Mouse (Mus musculus) testis, postnatal 14 days (tissue): ENCODE data around the gene Prr13.

ENCODE experiments used
- DNase-seq: peaks from one replicate; pipeline ENCODE4 v3.0.0; 2021; ENCODE audit warnings: low spot score

Gene Prr13

GRCm38 (mm10) chr15:102458904-102459317 lies at the start of gene Prr13:
Gene Prr13 (plus strand): TSS chr15:102459028.
- DNase-seq: peak; percentile 84

GRCm38 (mm10) chr15:102409286-102409685 lies 49.5 kb upstream of the Prr13 start:
- DNase-seq: no peak

DNA sequence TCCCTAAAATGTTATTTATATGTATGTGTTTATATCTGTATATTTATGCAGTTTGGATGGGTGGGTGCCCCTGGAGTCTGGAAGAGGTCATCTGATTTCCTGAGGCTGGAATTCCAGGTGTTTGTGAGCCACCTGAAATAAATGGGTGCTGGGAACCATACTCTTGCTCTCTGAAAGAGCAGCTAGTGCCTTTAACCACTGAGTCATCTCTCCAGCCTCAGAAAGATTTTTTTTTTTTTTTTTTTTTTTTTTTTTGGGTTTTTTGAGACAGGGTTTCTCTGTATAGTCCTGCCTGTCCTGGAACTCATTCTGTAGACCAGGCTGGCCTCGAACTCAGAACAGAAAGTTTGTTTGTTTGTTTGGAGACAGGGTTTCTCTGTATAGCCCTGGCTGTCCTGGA lies 47.8 kb upstream of the Prr13 start:
- DNase-seq: no peak

- DNase-seq: no peak
Observed at GRCm38 (mm10) chr15:102413687-102414086, 45.1 kb upstream of the Prr13 start.

- no peak for DNase-seq
Observed at GRCm38 (mm10) chr15:102417524-102417923, 41.3 kb upstream of the Prr13 start.

- no peak for DNase-seq
Observed at GRCm38 (mm10) chr15:102420986-102421385, 37.8 kb upstream of the Prr13 start.

DNA sequence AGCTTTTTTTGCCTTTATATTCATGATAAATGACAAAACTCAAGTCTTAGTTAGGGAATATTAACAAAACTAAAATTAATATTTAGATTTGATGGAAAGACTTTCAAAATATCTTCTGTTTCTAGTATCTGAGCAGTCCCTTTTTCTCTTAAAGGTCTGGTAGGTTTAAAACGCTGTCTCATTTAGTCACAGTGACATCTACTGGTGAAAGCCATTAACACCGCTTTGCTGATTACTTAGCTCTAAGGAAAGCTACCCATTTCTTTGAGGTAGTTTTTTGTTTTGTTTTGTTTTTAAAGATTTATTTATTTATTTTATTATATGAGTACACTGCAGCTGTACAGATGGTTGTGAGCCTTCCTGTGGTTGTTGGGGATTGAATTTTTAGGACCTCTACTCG lies 37.4 kb upstream of the Prr13 start:
- no peak for DNase-seq

GRCm38 (mm10) chr15:102423602-102424240 lies 35.1 kb upstream of the Prr13 start:
- no peak for DNase-seq

DNA sequence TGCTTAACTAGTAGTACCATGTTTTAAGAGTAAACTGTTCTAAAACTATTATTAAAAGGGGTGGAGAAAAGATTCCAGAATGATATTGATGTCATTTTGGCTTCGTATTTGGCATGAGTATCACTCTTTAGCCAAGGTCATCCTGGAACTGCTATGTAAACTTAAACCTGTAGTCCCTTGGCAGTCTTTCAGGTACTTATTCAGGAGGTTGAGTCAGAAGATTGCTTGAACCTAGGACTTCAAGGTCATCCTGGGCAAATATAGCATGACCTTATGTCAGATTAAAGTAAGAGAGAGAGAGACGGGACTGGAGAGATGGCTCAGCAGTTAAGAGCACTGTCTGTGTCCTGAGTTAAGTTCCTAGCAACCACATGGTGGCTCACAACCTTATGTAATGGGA lies 34.2 kb upstream of the Prr13 start:
- no peak for DNase-seq

DNA sequence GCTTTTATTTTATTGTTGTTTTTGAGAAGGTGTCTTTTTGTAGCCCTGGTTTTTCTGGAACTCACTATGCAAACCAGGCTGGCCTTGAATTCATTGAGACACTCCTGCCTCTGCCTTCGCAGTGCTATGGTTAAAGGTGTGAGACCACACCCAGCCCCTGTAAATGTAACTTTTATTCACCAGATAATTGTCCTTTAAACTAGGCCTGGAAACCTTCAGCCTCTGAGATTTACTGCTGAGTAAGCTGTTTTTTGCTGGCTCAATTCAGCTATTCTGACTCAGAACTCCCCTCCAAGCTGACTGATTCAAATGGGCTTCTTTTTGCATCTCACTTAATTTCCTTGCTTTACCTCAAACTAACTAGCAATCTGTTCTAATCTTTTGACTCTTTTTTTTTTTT lies 31.9 kb upstream of the Prr13 start:
- no peak for DNase-seq

DNA sequence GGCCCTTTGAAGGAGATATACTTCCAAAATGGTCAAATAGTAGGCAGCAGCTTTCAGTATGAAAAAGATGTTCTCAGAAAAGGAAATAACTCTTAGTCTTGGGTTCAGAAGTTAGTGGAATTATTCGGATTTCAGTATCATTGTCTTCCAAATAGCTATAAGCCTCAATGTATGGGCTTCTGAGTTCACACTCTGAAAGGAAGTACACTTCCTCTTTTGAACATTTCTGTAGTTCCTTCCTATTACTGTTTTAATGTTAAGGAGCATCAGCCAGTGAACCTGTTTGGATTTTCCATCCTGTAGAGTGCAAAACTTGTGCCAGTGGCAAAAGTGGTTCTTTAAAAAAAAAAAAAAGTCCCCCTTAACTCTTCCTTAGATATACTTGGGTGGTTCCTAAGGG lies 26.8 kb upstream of the Prr13 start:
- no peak for DNase-seq

DNA sequence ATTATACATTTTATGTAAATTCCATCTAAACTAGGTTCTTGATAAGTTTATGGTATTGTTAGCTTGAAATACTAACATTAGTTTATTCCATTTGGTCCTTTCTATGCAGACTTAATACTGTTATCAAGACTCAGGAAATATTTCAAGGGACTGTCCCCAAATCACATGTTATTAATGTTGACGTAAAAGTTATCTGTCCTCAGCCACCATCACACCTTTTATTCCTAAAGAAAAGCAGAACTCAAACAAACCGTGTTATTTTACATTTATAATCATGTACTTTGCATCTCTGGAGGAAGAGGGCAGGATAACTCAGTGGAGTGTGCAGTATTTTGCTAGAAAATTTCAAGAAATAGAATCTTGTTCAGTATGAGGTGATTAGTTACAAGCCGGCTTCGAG lies 25.7 kb upstream of the Prr13 start:
- DNase-seq: no peak

DNA sequence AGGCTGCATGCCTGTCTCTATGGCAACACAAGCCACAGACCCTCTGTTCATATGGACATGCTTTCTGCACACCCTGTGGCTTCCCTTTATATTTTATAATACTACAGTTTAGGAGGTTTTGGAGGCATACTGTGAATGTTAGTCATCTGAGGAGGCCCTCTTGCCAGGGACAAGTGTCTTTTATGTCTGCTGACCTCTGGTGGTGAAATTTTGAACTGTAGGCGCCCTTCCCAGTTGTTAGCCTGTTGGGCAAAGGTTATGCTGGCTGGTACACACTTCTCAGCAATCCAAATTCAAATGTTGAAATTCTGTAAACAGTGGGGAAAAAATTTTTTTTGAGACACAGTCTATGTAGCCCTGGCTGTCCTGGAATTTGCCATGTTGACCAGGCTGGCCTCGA lies 16.3 kb upstream of the Prr13 start:
- peak; percentile 64 for DNase-seq

DNA sequence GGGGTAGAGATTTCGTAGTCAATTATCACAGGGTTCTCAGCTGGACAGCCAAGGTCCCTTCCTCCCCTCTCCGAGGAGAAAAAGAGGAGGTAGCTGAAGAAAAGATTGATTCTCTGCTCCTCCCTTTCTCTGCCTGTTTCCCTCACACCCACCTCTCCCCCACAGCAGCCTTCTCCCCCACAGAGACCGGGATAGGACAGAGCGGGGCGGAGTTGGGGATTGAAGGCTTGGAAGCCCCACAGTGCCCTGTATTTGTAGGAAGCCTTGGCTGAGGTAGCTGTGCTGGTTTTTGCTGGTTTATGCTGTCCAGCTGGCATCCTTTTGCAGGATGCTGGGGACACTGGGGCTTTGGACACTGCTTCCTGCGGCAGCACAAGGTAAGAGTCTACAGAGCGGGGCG lies 13.7 kb upstream of the Prr13 start, which contains the start of gene Amhr2:
TSS of gene Amhr2 (plus strand) at position 222 of the 400 bp plus-strand sequence.
- DNase-seq: peak; percentile 80

GRCm38 (mm10) chr15:102446448-102446847 lies 12.4 kb upstream of the Prr13 start:
- DNase-seq: peak; percentile 63

DNA sequence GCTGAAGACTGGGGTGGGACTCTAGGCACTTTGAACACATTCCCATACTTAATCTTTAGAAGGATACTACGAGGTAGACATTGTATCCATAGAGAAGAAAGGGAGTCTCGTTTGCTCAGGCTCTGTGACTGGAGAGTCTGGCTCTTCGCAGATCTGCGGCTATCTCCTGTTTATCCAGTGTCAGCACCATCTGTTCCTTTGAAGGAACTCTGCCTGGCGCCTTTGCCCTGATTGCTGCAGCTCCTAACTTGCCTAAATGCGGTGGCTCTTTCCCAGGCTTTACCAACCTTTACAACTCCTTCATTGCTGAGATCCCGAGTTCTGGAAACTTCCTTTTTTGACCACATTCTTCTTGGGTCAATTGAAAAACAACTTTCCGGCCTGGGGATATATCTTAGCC lies 9.5 kb upstream of the Prr13 start:
- peak; percentile 78 for DNase-seq

DNA sequence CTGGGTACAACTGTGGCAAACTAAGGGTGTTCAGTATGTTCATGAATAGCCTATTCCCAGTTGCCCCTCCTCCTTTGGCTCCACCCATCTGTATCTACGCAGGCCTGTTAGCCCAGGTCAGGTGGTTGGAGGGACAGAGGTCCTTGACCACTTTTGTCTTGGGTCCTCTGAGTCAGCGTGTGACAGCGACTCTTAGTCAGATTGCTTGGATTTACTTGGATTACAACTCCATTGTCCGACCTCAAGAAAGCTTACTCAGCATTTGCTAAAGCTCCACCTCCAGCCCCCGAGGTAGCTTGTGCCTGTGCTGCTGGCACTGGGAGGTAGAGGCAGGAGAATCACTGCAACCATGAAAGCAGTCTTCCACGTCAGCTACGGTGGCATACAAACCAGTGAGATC lies 7.9 kb upstream of the Prr13 start:
- DNase-seq: no peak

DNA sequence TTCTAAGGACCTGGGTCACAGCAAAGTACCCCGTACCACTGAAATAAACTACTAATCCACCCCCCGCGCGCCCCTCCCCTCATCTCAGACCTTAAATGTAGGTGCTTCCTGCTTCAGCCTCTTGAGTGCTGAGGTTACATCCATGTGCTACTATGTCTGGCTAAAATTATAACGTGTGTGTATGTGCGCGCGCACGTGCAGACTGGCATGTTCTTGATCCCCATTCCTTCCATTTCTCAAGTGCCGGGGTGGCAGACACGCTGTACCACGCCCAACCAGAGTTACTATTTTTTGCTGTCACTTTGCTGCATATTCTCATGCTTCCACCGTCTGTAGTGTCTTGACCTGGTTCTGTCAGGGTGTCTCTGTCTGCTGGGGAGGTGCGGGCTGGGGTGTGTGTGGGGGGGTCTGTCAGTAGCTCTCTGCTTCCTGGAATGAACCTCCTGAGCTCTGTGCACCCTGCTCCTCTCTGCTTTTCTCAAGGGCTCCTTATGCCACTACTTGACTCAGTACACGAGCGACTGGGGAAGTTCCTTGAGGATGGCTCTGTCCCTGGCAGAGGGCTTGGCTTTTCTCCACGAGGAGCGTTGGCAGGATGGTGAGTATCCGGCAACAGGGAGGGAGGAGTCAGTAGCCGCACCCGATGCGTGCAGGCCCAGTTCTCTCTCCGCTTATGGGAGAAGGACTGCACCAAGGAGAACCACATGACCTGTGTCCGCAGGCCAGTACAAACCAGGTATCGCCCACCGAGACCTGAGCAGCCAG lies 7.0 kb upstream of the Prr13 start:
- no peak for DNase-seq

GRCm38 (mm10) chr15:102455993-102456392 lies 2.8 kb upstream of the Prr13 start:
- DNase-seq: peak; percentile 63

- no peak for DNase-seq
Observed at GRCm38 (mm10) chr15:102458050-102458736, 635 bp upstream of the Prr13 start.

DNA sequence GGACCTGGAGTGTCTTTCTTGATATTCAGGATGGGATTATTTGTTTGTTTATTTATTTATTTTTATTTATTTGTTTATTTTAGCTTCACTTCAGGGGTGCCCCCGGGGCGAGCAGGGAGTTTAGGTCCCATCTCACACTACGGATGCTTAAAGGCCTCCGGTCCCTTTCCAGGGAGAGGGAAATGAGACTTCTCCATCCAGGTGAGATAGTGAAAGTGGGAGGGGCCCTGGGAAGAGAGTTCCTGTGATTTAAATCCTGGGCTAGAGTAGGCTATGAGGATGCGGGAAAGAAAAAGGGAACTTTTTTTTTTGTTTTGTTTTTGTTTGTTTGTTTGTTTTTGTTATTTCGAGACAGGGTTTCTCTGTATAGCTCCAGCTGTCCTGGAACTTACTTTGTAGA lies 553 bp downstream of the Prr13 start:
- no peak for DNase-seq

DNA sequence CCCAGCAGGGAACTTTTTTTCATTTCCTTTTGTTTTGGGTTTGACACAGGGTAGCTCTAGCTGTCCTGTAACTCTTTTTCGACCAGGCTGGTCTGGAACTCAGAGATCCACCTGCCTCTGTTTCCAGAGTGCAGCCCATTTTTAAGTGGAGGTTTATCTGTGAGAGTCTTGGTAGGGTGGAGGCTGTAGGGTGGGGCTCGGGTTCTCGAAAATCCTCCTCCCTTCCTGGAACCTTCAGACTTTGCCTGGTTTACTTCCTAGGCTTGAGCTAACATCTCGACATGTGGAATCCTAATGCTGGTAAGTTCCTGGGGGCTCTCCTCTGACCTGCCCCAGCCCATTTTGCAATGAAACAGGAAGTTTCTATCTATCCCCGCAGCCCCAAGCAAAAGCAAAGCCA lies 1.0 kb downstream of the Prr13 start:
- DNase-seq: no peak

DNA sequence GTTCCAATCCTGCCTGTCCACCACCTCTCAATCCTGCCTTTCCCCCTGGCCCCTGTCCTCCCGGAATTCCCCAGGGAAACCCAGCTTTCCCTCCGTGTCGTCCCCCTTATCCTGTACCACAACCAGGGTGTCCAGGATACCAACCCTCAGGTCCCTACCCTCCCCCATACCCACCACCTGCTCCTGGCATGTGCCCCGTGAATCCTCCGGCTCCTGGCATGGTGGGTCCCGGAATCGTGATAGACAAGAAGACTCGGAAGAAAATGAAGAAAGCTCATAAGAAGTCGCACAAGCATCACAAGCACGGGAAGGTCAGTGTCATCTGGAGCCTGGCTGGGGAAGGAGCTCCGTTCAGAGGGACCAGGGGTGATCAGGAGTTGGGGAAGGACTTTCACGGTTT lies 1.6 kb downstream of the Prr13 start:
- DNase-seq: no peak
